Mouse (Mus musculus) Patski (cell line): Measurements from ENCODE around the gene Slc29a2. TPM values are rescaled to one million over a fixed set of nuclear protein-coding genes. Genes with fewer than 3 reads are reported as not detected.
A peak's percentile ranks its signal among the peaks of the same experiment; 100 is the strongest.

Experiments used
- ATAC-seq: fragments of 100-300 bp; one replicate; pipeline ENCODE4 v1.8.0; 2021
- CTCF ChIA-PET: fragments of 350-600 bp; sonication (Branson Sonifier 250); formaldehyde crosslinking; loops from one replicate; lab custom pipeline; 2022; ENCODE audit warnings: inconsistent platforms; lab: Charles Lee
- POLR2A ChIA-PET: fragments of 350-600 bp; sonication (Branson Sonifier 250); formaldehyde crosslinking; loops from one replicate; lab custom pipeline; 2022; ENCODE audit warnings: antibody characterized with exemption, inconsistent platforms; lab: Charles Lee
- DNase-seq: peaks from one replicate; pipeline ENCODE4 v3.0.0-alpha.2; 2011; ENCODE audit warnings: low read depth, low spot score
- H3K27me3 ChIP-seq: fragments of 371-371 bp; one replicate; pipeline ENCODE4 v1.5.1; 2021
- CTCF ChIP-seq: fragments of 100-300 bp; IDR thresholded peaks from one replicate; pipeline ENCODE4 v1.5.1; 2021
- in situ Hi-C: fragments of 300-500 bp; cut with MboI; formaldehyde crosslinking; loops from 3 replicates; pipeline ENCODE4 v1.11.1; 2018; ENCODE audit warnings: low pct_unique_long_range_greater_than_20kb, mixed read lengths
- polyA plus RNA-seq: library from polyadenylated mRNA; unstranded; gene quantifications from one replicate; pipeline ENCODE4 v1.2.3, GENCODE M21; 2021

Slc29a2 gene
- 15.8 TPM for polyA plus RNA-seq

DNA sequence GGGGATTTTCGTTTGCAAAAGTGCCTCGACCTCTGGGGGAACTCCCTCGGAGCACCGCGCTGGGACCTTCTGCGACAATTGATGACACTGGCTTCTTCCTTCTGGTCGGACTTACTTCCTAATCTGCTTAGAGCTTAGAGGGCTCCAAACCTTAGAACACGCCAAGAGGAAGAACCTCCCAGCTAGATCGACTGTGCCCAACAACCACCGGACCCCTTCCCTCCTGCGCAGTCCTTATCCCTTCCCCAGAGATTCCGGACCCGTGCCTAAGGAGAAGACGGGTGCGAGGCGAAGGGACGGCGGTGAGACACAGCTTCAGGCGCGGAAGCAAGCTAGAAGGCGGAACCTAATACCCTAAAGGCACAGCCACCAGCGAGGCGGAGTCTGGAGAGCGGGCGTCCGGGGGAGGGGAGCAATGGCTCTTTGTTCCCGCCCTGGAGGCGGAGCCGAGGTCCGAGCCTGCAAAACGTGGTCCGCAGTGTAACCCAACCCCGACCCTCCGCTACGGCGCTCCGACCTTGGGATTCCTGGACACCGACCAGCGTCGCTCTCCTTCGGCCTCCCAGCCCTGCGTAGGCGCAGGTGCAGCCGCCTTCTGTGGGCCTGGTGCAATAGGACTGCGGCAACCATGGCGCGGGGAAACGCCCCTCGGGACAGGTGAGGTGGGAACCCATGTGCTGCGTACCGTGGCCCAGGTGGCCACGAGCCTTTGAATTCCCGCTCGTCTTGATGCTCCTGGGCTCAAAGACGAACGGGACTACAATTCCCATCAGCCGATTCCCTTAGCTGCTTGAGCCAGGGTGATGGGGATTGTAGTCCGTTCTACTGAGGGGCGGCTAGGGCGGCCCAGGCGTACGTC lies at the start of gene Slc29a2:
TSS of gene Slc29a2 (plus strand) at position 240 of the 859 bp plus-strand sequence.
- CTCF ChIA-PET: interaction anchor here (1.2 to 1.8 kb wide), 3 partner anchors 11 to 27 kb away, joined by 3 to 4 read pairs (median 4); partner anchors contain the start of gene Rin1
- in situ Hi-C loops: no loop called here
- peak; percentile 91 for ATAC-seq

DNA sequence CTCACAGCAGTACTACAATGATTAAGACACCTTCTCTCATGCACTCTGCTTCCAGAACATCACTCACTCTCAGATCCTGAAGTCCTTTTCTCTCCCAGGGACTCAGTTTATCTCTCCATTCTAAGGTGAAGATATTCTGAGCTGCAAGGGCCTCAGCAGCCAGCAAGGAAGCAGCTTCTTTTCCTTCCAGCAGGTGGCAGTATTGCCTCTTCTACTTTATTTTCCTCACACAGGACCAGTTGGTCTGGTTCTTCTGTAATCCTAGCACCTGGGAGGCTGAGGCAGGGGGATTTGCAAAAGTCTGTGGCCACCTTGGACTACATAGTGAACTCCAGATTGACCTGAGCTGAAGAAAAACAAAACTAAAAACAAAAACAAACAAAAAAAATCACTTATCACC lies 41.9 kb upstream of the Slc29a2 start:
- ATAC-seq: no peak
- ChIA-PET CTCF (interaction anchor here (0.8 to 2.9 kb wide), 11 partner anchors 11 to 231 kb away, joined by 3 to 16 read pairs (median 4); partner anchors contain the start of gene Mrpl11), POLR2A (no interaction called here)
- DNase-seq: no peak
- TF ChIP-seq CTCF: no peak
- in situ Hi-C loops: loop anchor here (10.0 kb wide), 1 partner anchor 227 kb away; the partner anchor contains the start of gene Rbm4b
- H3K27me3 ChIP-seq: peaks cover 24% of the 10 kb centered on the region

More for the DNA sequence above, at the start of gene Slc29a2:
- POLR2A ChIA-PET: interaction anchor here (1.0 to 1.5 kb wide), 5 partner anchors 9 to 41 kb away, joined by 3 to 6 read pairs (median 3); partner anchors contain the start of genes AC124502.3 and B4gat1
- no peaks in the 10 kb centered on the region for H3K27me3 ChIP-seq
- TF ChIP-seq CTCF: no peak
- DNase-seq: no peak

DNA sequence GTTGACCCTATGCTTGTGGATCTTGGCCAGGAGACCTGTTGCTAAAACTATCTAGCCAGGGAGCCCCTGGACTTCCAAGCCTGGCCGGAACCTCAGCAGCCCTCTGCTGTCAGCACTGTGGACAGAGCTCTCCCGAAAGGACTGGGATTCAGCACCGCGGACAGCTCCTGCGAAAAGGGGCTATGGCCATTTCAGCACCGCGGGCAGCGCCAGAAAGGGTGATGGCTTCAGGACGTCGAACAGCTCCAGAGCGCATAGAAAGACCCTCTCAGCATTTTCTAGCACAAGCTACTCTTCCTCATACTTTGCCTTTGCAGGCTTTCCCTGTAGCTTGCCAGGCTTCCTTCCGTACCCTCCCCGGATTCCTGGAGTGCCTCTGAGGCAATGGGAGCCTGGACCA lies 34.6 kb upstream of the Slc29a2 start:
- H3K27me3 ChIP-seq: no peaks in the 10 kb centered on the region
- DNase-seq (peak; percentile 48), ATAC-seq (no peak)
- POLR2A ChIA-PET: no interaction called here
- TF ChIP-seq CTCF: no peak
- CTCF ChIA-PET: interaction anchor here (1.1 to 2.3 kb wide), 3 partner anchors 12 to 24 kb away, joined by 3 to 9 read pairs (median 4); no protein-coding TSS in a partner anchor
- in situ Hi-C loops: loop anchor here (10.0 kb wide), 1 partner anchor 234 kb away; the partner anchor contains the start of gene Rbm4b

DNA sequence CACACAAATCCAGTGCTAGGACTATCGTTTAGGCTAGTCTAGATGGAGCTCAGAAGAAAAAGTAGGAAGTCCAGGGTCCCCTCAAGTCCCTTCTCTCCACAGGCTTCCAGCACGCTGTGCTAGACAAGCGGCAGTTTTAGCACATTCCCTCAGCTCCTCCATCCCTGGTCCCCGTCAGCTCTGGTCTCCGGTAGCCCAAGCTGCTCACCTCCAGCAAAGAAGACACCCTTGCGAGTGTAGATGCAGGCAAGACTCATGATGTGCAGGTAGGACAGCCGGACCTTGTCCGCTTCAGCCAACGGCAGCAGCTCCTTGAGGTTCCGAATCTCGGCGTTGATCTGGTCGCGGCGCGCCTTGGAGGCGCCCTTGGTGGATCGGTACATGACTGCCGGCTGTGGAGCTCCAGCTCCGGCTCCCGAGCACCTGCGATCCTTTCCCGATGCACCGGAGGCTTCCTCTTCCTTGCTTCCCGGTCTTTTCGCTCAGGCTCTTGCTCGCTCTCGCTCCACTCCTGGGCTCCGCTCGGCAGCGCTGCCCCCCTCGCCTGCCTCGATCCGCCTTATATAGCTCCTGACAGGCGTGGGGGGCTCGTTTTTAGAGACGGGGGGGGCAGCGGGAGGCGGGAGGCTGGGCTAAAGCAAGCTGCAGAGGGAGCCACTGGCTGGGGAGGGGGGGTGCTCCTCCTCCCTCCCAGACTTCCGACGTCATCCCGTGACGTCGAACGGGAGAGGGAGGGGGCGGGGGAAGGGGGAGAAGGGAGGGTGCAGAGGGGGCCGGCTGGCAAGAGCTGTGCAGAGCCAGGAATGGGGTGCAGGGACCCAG lies 34.0 kb upstream of the Slc29a2 start:
- CTCF ChIA-PET: interaction anchor here (1.1 to 2.3 kb wide), 3 partner anchors 11 to 24 kb away, joined by 3 to 9 read pairs (median 4); no protein-coding TSS in a partner anchor

DNA sequence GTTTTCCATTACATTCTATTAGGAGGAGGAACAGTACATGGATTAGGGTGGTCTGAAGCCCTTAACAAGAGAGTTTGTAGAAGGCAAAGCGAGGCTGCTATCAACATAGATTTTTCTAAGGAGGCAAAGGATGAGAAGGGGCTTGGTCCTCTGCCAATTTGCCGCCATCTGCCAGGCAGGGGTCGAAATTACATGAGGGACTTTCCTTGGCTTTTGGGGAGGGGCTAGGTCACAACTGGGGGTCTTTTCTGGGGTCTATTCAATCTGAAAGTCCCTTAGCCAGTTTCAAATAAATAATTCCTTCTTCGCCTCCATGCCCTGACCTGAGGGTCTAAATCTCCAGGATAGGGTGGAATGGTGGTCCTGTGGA lies 33.4 kb upstream of the Slc29a2 start, which contains the start of gene Npas4:
TSS of gene Npas4 (minus strand) at position 61 of the 370 bp plus-strand sequence.
- CTCF ChIA-PET: interaction anchor here (1.2 to 2.3 kb wide), 2 partner anchors 11 to 23 kb away, joined by 4 to 9 read pairs; no protein-coding TSS in a partner anchor
- TF ChIP-seq CTCF: no peak
- ATAC-seq (no peak), DNase-seq (no peak)
- no peaks in the 10 kb centered on the region for H3K27me3 ChIP-seq
- POLR2A ChIA-PET: no interaction called here
- in situ Hi-C loops: no loop called here

More for the DNA sequence above, 34.0 kb upstream of the Slc29a2 start:
- ATAC-seq (no peak), DNase-seq (no peak)
- in situ Hi-C loops: loop anchor here (10.0 kb wide), 1 partner anchor 235 kb away; the partner anchor contains the start of gene Rbm4b
- POLR2A ChIA-PET: no interaction called here
- no peaks in the 10 kb centered on the region for H3K27me3 ChIP-seq
- no peak for TF ChIP-seq CTCF

DNA sequence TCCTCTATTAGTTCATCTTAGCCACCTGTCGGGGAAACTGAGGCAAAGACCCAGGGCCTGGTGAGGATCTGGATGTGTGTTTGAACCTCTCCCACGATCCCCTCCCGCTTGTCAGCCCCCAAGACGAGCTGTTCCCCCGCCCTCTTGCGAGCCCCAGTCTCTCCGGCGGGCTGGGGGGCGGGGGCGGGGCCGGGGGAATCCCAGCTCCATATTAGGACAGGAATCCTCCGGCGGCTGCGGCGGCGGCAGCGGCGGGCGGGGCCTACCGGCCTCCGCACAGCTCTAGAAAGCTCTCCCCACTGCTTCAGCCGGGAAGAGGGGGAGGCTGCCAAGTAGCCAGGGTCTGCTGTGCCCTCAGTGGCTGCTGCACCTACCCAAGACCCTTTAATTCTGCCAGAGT lies 32.9 kb upstream of the Slc29a2 start:
- CTCF ChIA-PET: interaction anchor here (2.3 kb wide), 1 partner anchor 10 kb away, joined by 9 read pairs; no protein-coding TSS in a partner anchor
- no peak for DNase-seq
- ATAC-seq: no peak
- no peak for TF ChIP-seq CTCF
- POLR2A ChIA-PET: no interaction called here
- in situ Hi-C loops: no loop called here
- H3K27me3 ChIP-seq: no peaks in the 10 kb centered on the region

DNA sequence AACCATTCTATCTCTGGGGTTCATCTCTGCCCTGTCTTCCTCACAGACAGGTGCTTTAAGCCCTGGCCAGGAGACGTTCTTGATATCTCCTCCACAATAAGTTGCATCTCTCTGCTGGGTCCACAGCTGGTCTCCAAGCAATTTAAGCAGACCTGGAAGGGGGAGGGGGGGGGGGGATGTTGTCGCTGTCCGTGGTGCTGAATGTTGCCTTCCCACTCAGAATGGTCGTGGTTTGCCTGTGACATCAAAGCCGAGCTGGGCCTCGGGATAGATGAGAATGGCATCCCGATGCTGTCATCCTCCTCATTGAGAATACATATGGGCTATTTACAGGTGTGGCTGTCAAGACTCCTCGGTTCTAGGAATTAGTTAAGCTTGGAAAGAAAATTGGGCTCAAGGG lies 31.3 kb upstream of the Slc29a2 start:
- in situ Hi-C loops: no loop called here
- no peak for TF ChIP-seq CTCF
- no peak for DNase-seq
- no peak for ATAC-seq
- ChIA-PET CTCF (interaction anchor here (0.9 to 1.5 kb wide), 4 partner anchors 10 to 31 kb away, joined by 3 to 4 read pairs (median 4); no protein-coding TSS in a partner anchor), POLR2A (interaction anchor here (0.5 to 0.8 kb wide), 3 partner anchors 16 to 20 kb away, joined by 3 to 9 read pairs (median 4); no protein-coding TSS in a partner anchor)
- H3K27me3 ChIP-seq: no peaks in the 10 kb centered on the region

DNA sequence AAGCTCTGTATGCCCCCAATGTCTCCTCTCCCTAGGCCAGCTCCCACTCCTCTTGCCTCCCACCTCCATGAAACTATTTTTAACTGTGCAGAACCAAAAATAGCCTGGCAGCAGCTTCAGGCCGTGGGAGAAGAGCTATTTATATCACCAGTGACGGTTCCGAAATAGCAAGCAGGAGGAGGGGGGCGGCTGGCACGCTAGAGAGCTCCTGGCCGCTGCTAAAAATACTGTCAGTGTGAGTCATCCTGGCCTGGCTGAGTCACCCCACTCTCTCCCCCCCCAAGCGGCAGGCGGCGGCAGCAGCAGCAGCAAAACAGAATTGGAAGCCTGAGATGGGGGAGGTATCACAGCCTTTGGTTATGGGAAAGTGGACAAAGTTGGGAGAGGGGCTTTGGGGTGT lies 30.8 kb upstream of the Slc29a2 start:
- no peaks in the 10 kb centered on the region for H3K27me3 ChIP-seq

DNA sequence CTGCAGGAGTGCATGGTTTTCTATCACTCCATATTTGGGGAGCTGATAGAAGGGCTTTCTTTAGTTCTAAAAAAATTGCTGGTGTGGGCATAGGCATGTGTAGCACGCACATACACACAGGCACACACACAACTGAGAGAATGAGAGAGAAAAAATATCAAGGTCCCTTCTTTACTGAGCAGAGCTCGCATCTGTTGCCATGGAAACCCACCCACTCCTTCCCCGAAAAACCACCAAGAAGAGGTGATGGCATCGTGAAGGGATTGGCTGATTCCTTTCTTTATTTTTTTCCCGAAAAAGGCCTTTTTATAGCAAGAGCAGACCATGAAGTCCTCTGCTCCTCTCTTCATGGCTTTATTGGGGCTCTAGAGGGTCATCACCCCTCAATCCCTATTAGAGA lies 29.6 kb upstream of the Slc29a2 start:
- DNase-seq (no peak), ATAC-seq (no peak)
- TF ChIP-seq CTCF: no peak
- H3K27me3 ChIP-seq: no peaks in the 10 kb centered on the region
- POLR2A ChIA-PET: no interaction called here
- in situ Hi-C loops: no loop called here
- CTCF ChIA-PET: interaction anchor here (1.5 kb wide), 1 partner anchor 13 kb away, joined by 4 read pairs; no protein-coding TSS in a partner anchor

More for the DNA sequence above, 30.8 kb upstream of the Slc29a2 start:
- CTCF ChIA-PET: interaction anchor here (0.9 to 1.5 kb wide), 4 partner anchors 11 to 32 kb away, joined by 3 to 4 read pairs (median 4); no protein-coding TSS in a partner anchor
- POLR2A ChIA-PET: interaction anchor here (0.5 to 0.8 kb wide), 3 partner anchors 17 to 20 kb away, joined by 3 to 9 read pairs (median 4); no protein-coding TSS in a partner anchor
- no peak for TF ChIP-seq CTCF
- DNase-seq (peak; percentile 80), ATAC-seq (peak; percentile 86)
- in situ Hi-C loops: no loop called here
